Mouse (Mus musculus): ENCODE measurements at regions not wholly inside any gene's neighbourhood (a gene's known extent, or its start where the extent isn't known, plus 50 kb on each side); places are given as distances from the start of the nearest gene placed in this dataset.

DNA sequence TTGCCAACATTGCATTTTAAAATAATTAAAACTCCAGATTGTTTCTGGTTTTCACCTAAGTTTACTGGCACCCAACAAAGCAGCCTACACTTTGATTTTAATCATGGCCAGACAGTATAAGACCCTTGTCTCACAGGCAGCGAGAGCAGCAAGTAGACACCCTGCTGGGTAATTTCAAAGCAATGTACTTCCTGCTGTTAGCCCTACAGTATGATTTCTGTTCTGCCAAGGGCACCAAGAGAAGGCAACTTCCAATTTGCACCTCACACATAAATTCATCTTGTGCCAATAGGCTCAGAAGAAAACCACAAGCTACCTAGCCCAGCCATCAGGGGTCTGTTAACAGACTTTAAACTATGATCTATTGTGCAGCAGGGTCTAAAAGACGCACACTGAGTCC lies 186.7 kb upstream of the Hand2 start:
- no peak for TF ChIP-seq CTCF (IDR thresholded peaks at IDR 0.05; ENCODE audit: insufficient read depth, low read length)
- no peak for TF ChIP-seq POLR2A (IDR thresholded peaks at IDR 0.05; ENCODE audit: borderline replicate concordance, extremely low read depth, low read depth, low read length)
